Mouse (Mus musculus): ENCODE data around the gene Gm45233. TPM values are rescaled to one million over a fixed set of nuclear protein-coding genes. Genes with fewer than 3 reads are reported as not detected.

Gm45233 gene
- polyA plus RNA-seq, 1 experiment from 2014 or later = 0.31 TPM

DNA sequence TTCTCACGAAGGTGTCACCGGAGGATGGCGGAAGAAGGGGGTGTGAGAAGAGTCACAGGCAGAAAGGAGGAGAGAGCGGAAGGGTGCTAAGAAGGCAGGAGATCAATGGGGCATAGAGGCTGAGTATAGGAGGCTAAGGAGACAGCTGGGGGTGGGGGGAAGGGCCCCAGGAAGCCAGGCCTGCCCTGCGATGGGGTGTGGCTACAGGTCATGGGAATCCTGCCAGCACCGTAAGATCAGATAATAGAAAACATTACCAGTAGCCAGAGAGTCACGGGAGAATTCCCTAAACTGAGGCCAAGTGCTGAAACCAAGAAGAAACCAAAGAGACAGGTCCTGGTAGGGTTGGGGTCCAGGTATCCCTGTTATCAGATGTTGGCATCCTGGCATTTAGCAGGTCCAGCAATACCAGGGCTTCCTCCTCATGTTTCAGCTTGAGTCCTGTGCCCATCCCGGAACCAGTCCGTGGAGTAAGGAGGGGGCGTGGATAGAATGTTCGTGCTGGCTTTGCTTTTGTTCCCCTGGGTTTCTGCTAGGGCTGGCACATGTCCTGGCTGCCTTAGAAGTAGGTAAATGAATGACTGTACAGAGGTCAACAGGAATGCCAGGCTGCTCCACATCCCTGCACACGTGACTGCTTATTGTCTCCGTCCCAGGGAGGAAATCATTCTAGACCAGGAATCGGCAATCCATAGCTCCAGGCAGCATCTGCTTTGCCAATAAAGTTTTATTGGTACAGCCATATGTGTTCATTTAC lies 9.8 kb downstream of the Gm45233 start:
- Histone ChIP-seq H3K36me3 (ENCODE audit: control insufficient read depth, insufficient read depth, low read length) (no peaks in the 10 kb centered on the region; the same call in 1 of the 2 replicates), H3K4me3 (ENCODE audit: low read depth, low read length) (no peak overlapping the region)
- WGBS = 84% methylated on average over 14 of the region's 14 CpGs

GRCm38 (mm10) chr7:43454371-43454770 lies 10.4 kb downstream of the Gm45233 start:
- Histone ChIP-seq H3K4me3 (ENCODE audit: low read depth, low read length) (no peak overlapping the region), H3K9me3 (ENCODE audit: control insufficient read depth, low read length) (no peaks in the 10 kb centered on the region), H3K36me3 (ENCODE audit: control insufficient read depth, insufficient read depth, low read length) (no peaks in the 10 kb centered on the region; the same call in 1 of the 2 replicates), H3K4me1 (ENCODE audit: control insufficient read depth, insufficient read depth, low read length) (no peaks in the 10 kb centered on the region), H3K9ac (ENCODE audit: low read length) (no peak overlapping the region), H3K27me3 (ENCODE audit: control insufficient read depth, insufficient read depth, low read length) (no peaks in the 10 kb centered on the region), H3K4me2 (ENCODE audit: low read depth, severe bottlenecking) (no peak overlapping the region), H3K27ac (replicated peaks; ENCODE audit: low read depth, low read length) (no peak overlapping the region)
- DNase-seq (ENCODE audit: low spot score) (no peak), ATAC-seq (ENCODE audit: insufficient number of reproducible peaks, low FRiP score, low TSS enrichment, low read depth) (no peak)
- WGBS = 80% methylated on average over 6 of the region's 6 CpGs

More for the DNA sequence above, 9.8 kb downstream of the Gm45233 start:
- ATAC-seq (ENCODE audit: insufficient number of reproducible peaks, low FRiP score, low TSS enrichment, low read depth) (no peak), DNase-seq (ENCODE audit: low spot score) (no peak)
- Histone ChIP-seq H3K27me3 (ENCODE audit: control insufficient read depth, insufficient read depth, low read length) (no peaks in the 10 kb centered on the region), H3K4me1 (ENCODE audit: control insufficient read depth, insufficient read depth, low read length) (no peaks in the 10 kb centered on the region), H3K27ac (replicated peaks; ENCODE audit: low read depth, low read length) (no peak overlapping the region), H3K9ac (ENCODE audit: low read length) (no peak overlapping the region), H3K9me3 (ENCODE audit: control insufficient read depth, low read length) (no peaks in the 10 kb centered on the region), H3K4me2 (ENCODE audit: low read depth, severe bottlenecking) (no peak overlapping the region)

GRCm38 (mm10) chr7:43462851-43463250 lies 18.9 kb downstream of the Gm45233 start, which contains the start of gene Vsig10l:
Vsig10l (plus strand) TSS chr7:43463151.
- H3K36me3 ChIP-seq (ENCODE audit: control insufficient read depth, insufficient read depth, low read length) = no peaks in the 10 kb centered on the region
- no peak for DNase-seq (ENCODE audit: low spot score)
- H3K4me2 ChIP-seq (ENCODE audit: low read depth, severe bottlenecking) = no peak within 1 kb of the TSS
- H3K27ac ChIP-seq (replicated peaks; ENCODE audit: low read depth, low read length) = no peak within 1 kb of the TSS
- H3K9me3 ChIP-seq (ENCODE audit: control insufficient read depth, low read length) = no peaks in the 10 kb centered on the region
- no peak within 1 kb of the TSS for H3K4me3 ChIP-seq (ENCODE audit: low read depth, low read length)
- no peak within 1 kb of the TSS for H3K9ac ChIP-seq (ENCODE audit: low read length)
- H3K4me1 ChIP-seq (ENCODE audit: control insufficient read depth, insufficient read depth, low read length) = no peaks in the 10 kb centered on the region
- WGBS = 81% methylated on average over 4 of the region's 4 CpGs
- no peak for ATAC-seq (ENCODE audit: insufficient number of reproducible peaks, low FRiP score, low TSS enrichment, low read depth)
- H3K27me3 ChIP-seq (ENCODE audit: control insufficient read depth, insufficient read depth, low read length) = peaks cover 2% of the 10 kb centered on the region; the same call in 1 of the 2 replicates

DNA sequence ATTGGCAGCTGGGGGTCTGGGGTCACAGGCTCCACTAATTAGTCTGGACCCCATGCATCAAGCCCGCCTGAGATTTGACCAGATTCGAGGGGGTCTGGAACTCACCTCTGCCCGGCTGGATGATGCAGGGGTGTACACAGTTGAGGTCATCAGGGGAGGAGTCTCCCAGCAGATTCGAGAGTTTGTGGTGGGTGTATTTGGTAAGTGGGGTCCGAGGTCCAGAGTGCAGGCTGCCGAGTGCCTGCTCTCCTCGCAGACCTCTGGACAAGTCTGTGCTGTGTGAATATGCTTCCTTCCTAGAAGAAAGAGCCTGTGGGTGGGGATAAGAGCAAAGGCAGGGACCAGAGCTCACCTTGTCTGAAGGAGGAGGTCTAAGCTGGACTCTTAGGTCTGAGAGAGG lies 20.0 kb downstream of the Gm45233 start:
- Histone ChIP-seq H3K4me2 (ENCODE audit: low read depth, severe bottlenecking) (no peak overlapping the region), H3K4me1 (ENCODE audit: control insufficient read depth, insufficient read depth, low read length) (no peaks in the 10 kb centered on the region), H3K36me3 (ENCODE audit: control insufficient read depth, insufficient read depth, low read length) (no peaks in the 10 kb centered on the region), H3K4me3 (ENCODE audit: low read depth, low read length) (no peak overlapping the region), H3K9ac (ENCODE audit: low read length) (no peak overlapping the region), H3K9me3 (ENCODE audit: control insufficient read depth, low read length) (no peaks in the 10 kb centered on the region), H3K27me3 (ENCODE audit: control insufficient read depth, insufficient read depth, low read length) (peaks cover 2% of the 10 kb centered on the region; the same call in 1 of the 2 replicates), H3K27ac (replicated peaks; ENCODE audit: low read depth, low read length) (no peak overlapping the region)
- WGBS = 78% methylated on average over 7 of the region's 7 CpGs
- ATAC-seq (ENCODE audit: insufficient number of reproducible peaks, low FRiP score, low TSS enrichment, low read depth) = no peak
- DNase-seq (ENCODE audit: low spot score) = no peak

GRCm38 (mm10) chr7:43464864-43465343 lies 21.0 kb downstream of the Gm45233 start:
- no peaks in the 10 kb centered on the region for H3K4me1 ChIP-seq (ENCODE audit: control insufficient read depth, insufficient read depth, low read length)
- no peaks in the 10 kb centered on the region for H3K9me3 ChIP-seq (ENCODE audit: control insufficient read depth, low read length)
- H3K27ac ChIP-seq (replicated peaks; ENCODE audit: low read depth, low read length) = no peak overlapping the region
- H3K27me3 ChIP-seq (ENCODE audit: control insufficient read depth, insufficient read depth, low read length) = peaks cover 2% of the 10 kb centered on the region; the same call in 1 of the 2 replicates
- peak overlapping the region; percentile 30 for H3K4me3 ChIP-seq (ENCODE audit: low read depth, low read length)
- no peak; the same call in 1 of the 2 replicates for ATAC-seq (ENCODE audit: insufficient number of reproducible peaks, low FRiP score, low TSS enrichment, low read depth)
- DNase-seq (ENCODE audit: low spot score) = no peak
- H3K36me3 ChIP-seq (ENCODE audit: control insufficient read depth, insufficient read depth, low read length) = no peaks in the 10 kb centered on the region
- WGBS = 7% methylated on average over 35 of the region's 35 CpGs
- H3K9ac ChIP-seq (ENCODE audit: low read length) = no peak overlapping the region
- H3K4me2 ChIP-seq (ENCODE audit: low read depth, severe bottlenecking) = peak overlapping the region; percentile 54

DNA sequence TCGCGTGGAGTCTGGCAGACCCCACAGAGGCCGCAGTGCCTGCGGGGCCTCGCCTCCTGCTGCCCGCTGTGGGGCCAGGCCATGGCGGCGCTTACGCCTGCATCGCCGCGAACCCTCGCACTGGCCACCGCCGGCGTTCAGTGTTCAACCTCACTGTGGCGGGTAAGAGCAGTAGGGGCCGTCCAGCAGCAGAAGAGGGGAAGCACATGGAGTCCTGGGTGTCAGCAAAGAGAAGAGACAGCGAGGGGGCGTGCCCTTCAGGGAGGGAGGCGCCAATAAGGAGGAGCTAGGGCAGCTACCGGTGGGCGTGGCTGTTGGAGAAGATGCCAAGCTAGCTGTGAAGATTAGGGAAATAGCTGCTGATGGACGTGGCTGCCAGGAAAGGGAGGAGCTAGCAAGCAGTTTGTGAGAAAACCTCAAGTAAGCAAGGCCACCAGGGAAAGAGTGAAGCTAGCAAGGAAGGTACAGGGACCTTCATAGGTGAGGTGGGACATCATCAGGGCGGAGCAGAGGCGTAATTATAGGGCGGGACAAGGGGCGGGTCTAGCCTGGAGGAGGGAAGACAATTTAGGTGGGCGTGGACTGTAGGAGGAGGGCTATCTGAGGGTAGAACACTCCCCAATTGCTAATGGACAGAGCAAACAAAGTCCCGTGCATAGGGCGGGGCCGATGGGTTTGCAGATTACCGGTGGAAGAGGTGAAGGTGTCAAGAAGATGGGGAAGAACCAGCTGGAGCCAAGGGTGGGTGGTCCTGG lies 21.6 kb downstream of the Gm45233 start:
- peak overlapping the region; percentile 30 for H3K4me3 ChIP-seq (ENCODE audit: low read depth, low read length)
- WGBS = 2% methylated on average over 33 of the region's 33 CpGs
- H3K27ac ChIP-seq (replicated peaks; ENCODE audit: low read depth, low read length) = no peak overlapping the region
- peak; percentile 68 for ATAC-seq (ENCODE audit: insufficient number of reproducible peaks, low FRiP score, low TSS enrichment, low read depth)
- H3K4me2 ChIP-seq (ENCODE audit: low read depth, severe bottlenecking) = peak overlapping the region; percentile 54
- H3K36me3 ChIP-seq (ENCODE audit: control insufficient read depth, insufficient read depth, low read length) = no peaks in the 10 kb centered on the region
- H3K4me1 ChIP-seq (ENCODE audit: control insufficient read depth, insufficient read depth, low read length) = no peaks in the 10 kb centered on the region
- H3K9ac ChIP-seq (ENCODE audit: low read length) = no peak overlapping the region
- H3K9me3 ChIP-seq (ENCODE audit: control insufficient read depth, low read length) = no peaks in the 10 kb centered on the region
- H3K27me3 ChIP-seq (ENCODE audit: control insufficient read depth, insufficient read depth, low read length) = peaks cover 2% of the 10 kb centered on the region; the same call in 1 of the 2 replicates
- DNase-seq (ENCODE audit: low spot score) = peak; percentile 75

DNA sequence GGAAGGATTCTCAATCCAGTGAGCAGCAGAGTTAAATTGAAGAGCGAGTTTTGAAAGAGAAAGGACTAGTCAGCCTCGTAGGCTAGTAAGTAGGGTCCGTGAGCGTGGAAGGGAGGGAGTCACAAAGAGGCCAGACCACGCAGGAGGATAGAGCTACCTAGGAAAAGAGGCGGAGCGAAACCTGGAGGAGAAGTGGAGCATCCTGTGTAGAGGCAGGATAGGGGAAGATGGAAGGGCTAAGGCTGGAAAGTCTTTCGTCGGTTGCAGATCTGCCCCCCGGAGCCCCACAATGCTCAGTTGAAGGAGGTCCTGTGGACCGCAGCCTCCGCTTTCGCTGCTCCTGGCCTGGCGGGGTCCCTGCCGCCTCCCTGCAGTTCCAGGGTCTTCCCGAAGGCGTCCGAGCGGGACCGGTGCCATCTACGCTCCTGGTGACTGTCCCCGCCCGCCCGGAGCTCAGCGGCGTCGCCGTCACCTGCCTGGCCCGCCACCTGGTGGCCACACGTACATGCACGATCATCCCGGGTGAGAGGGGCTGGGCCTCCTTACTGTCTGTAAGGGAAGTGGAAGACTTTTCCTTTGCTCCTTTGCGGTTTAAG lies 22.3 kb downstream of the Gm45233 start:
- no peaks in the 10 kb centered on the region for H3K36me3 ChIP-seq (ENCODE audit: control insufficient read depth, insufficient read depth, low read length)
- no peaks in the 10 kb centered on the region for H3K4me1 ChIP-seq (ENCODE audit: control insufficient read depth, insufficient read depth, low read length)
- H3K4me3 ChIP-seq (ENCODE audit: low read depth, low read length) = peak overlapping the region; percentile 30
- no peak overlapping the region; the same call in 1 of the 2 replicates for H3K9ac ChIP-seq (ENCODE audit: low read length)
- peaks cover 2% of the 10 kb centered on the region; the same call in 1 of the 2 replicates for H3K27me3 ChIP-seq (ENCODE audit: control insufficient read depth, insufficient read depth, low read length)
- H3K9me3 ChIP-seq (ENCODE audit: control insufficient read depth, low read length) = no peaks in the 10 kb centered on the region
- peak overlapping the region; percentile 54 for H3K4me2 ChIP-seq (ENCODE audit: low read depth, severe bottlenecking)
- no peak overlapping the region for H3K27ac ChIP-seq (replicated peaks; ENCODE audit: low read depth, low read length)
- peak; percentile 85 for DNase-seq (ENCODE audit: low spot score)
- peak; percentile 33 for ATAC-seq (ENCODE audit: insufficient number of reproducible peaks, low FRiP score, low TSS enrichment, low read depth)
- under 1% methylated on average over 33 of the region's 33 CpGs for WGBS

DNA sequence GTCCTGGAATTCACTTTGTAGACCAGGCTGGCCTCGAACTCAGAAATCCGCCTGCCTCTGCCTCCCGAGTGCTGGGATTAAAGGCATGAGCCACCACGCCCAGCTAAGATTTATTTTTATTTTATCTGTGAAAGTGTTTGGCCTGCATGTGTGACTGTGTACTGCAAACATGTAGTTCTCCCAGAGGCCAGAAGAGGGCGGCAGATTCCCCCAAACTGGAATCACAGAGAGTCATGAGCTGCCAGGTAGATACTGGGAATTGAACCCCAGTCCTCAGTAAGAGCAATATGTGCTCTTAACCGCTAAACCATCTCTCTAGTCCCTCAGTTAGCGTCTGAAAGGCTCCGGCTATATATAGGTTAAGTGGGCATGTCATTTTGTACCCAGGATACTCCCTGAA lies 26.4 kb downstream of the Gm45233 start:
- WGBS = 44% methylated on average over 8 of the region's 8 CpGs
- Histone ChIP-seq H3K27me3 (ENCODE audit: control insufficient read depth, insufficient read depth, low read length) (peaks cover 11% of the 10 kb centered on the region; the same call in 1 of the 2 replicates), H3K27ac (replicated peaks; ENCODE audit: low read depth, low read length) (no peak overlapping the region), H3K4me1 (ENCODE audit: control insufficient read depth, insufficient read depth, low read length) (no peaks in the 10 kb centered on the region), H3K4me2 (ENCODE audit: low read depth, severe bottlenecking) (no peak overlapping the region), H3K4me3 (ENCODE audit: low read depth, low read length) (no peak overlapping the region), H3K9me3 (ENCODE audit: control insufficient read depth, low read length) (no peaks in the 10 kb centered on the region), H3K9ac (ENCODE audit: low read length) (no peak overlapping the region), H3K36me3 (ENCODE audit: control insufficient read depth, insufficient read depth, low read length) (no peaks in the 10 kb centered on the region)
- ATAC-seq (ENCODE audit: insufficient number of reproducible peaks, low FRiP score, low TSS enrichment, low read depth) (no peak), DNase-seq (ENCODE audit: low spot score) (peak; percentile 78)
